Mouse (Mus musculus) layer of hippocampus, adult 8-10 months (tissue): ENCODE data around the gene Tubg1. TPM values are rescaled to one million over a fixed set of nuclear protein-coding genes. Genes with fewer than 3 reads are reported as not detected.

Experiments used
- microRNA-seq, 2 experiments: library from miRNA; unstranded; fragments of <30 nt; microRNA quantifications; one replicate each; pipeline ENCODE4 v1.2.0; 2022
- total RNA-seq, 4 experiments: library from RNA; stranded (reverse); gene quantifications; 2 replicates each; pipeline ENCODE4 v1.2.4; 2022

The Tubg1 gene
- total RNA-seq, 4 experiments from 2014 or later, result 39.8 to 43.9 (median 43.3) TPM

Small RNAs within 50 kb of the gene (microRNA-seq; reads per million reads assigned to microRNA genes)
- 0 reads per million in 2 experiments for gene Gm27626

Other genes starting within 250 kb of the Tubg1 start
- gene Stat3, start 180.4 kb upstream of the Tubg1 start, total RNA-seq, result 10 to 100 TPM; 42.9 to 75.3 (median 52.9) TPM
- gene Cavin1, start 149.1 kb upstream of the Tubg1 start, total RNA-seq, result 10 to 100 TPM; 15.4 to 22.1 (median 18.9) TPM
- 100 to 1,000 TPM; 402 to 498 (median 457) TPM for gene Atp6v0a1, start 110.5 kb upstream of the Tubg1 start, total RNA-seq
- 10 to 100 TPM in 2 of 4 experiments, 1 to 10 TPM in 2; 7.3 to 22.9 (median 15.2) TPM for gene Naglu, start 49.9 kb upstream of the Tubg1 start, total RNA-seq
- 1 to 10 TPM in 3 of 4 experiments, under 1 TPM in 1; 0.83 to 1.4 (median 1.2) TPM for gene Hsd17b1, start 41.5 kb upstream of the Tubg1 start, total RNA-seq
- gene Coasy, start 37.4 kb upstream of the Tubg1 start, total RNA-seq, result 10 to 100 TPM; 24.5 to 29.1 (median 27.6) TPM
- gene Mlx, start 32.7 kb upstream of the Tubg1 start, total RNA-seq, result 10 to 100 TPM; 36.2 to 41.6 (median 39.6) TPM
- gene Psmc3ip, start 24.5 kb upstream of the Tubg1 start, total RNA-seq, result 1 to 10 TPM; 2.5 to 5.4 (median 3.9) TPM
- gene Retreg3, start within 50 bp of the Tubg1 start, total RNA-seq, result 10 to 100 TPM; 51.3 to 53.1 (median 52.4) TPM
- 10 to 100 TPM; 32.9 to 43.5 (median 38.2) TPM for gene Tubg2, start 36.0 kb downstream of the Tubg1 start, total RNA-seq
- gene Cntnap1, start 50.6 kb downstream of the Tubg1 start, total RNA-seq, result 100 to 1,000 TPM; 157 to 185 (median 168) TPM
- 10 to 100 TPM; 13.6 to 16.9 (median 15.6) TPM for gene Plekhh3, start 51.4 kb downstream of the Tubg1 start, total RNA-seq
- under 1 TPM; 0.31 to 0.50 (median 0.35) TPM for gene Ccr10, start 55.5 kb downstream of the Tubg1 start, total RNA-seq
- gene Ezh1, start 106.5 kb downstream of the Tubg1 start, total RNA-seq, result 10 to 100 TPM; 63.5 to 88.1 (median 77.5) TPM
- gene Ramp2, start 126.1 kb downstream of the Tubg1 start, total RNA-seq, result 10 to 100 TPM; 54.2 to 66.0 (median 64.6) TPM
- gene Vps25, start 133.8 kb downstream of the Tubg1 start, total RNA-seq, result 10 to 100 TPM; 59.1 to 76.6 (median 65.5) TPM
- gene Wnk4, start 140.6 kb downstream of the Tubg1 start, total RNA-seq, result 10 to 100 TPM in 3 of 4 experiments, 1 to 10 TPM in 1; 9.0 to 11.6 (median 10.9) TPM
- 1 to 10 TPM in 1 of 4 experiments, under 1 TPM in 3; 0.16 to 1.4 (median 0.52) TPM for gene Cntd1, start 159.1 kb downstream of the Tubg1 start, total RNA-seq
- 10 to 100 TPM; 90.3 to 98.9 (median 91.4) TPM for gene Coa3, start 159.2 kb downstream of the Tubg1 start, total RNA-seq
- gene Becn1, start 182.3 kb downstream of the Tubg1 start, total RNA-seq, result 100 to 1,000 TPM; 167 to 224 (median 191) TPM
- gene Psme3, start 196.3 kb downstream of the Tubg1 start, total RNA-seq, result 100 to 1,000 TPM; 110 to 129 (median 117) TPM
- gene Aoc2, start 205.1 kb downstream of the Tubg1 start, total RNA-seq, result 1 to 10 TPM; 5.1 to 9.9 (median 7.4) TPM
- 1 to 10 TPM in 1 of 4 experiments, under 1 TPM in 3; 0.57 to 1.1 (median 0.78) TPM for gene Aoc3, start 210.7 kb downstream of the Tubg1 start, total RNA-seq
- not detected for gene G6pc, start 247.6 kb downstream of the Tubg1 start, total RNA-seq